Mouse (Mus musculus): ENCODE results near the gene Zdhhc19.

Gene Zdhhc19

GRCm38 (mm10) chr16:32516006-32516962 is 20.2 kb downstream of the Zdhhc19 start:
- no peak for DNase-seq (ENCODE audit: low spot score)

- no peak for DNase-seq (ENCODE audit: low spot score)
These were observed 21.9 kb downstream of the Zdhhc19 start for GRCm38 (mm10) chr16:32517785-32518481.

- no peak for DNase-seq (ENCODE audit: low spot score)
These were observed 23.7 kb downstream of the Zdhhc19 start for GRCm38 (mm10) chr16:32519656-32520371.

- DNase-seq (ENCODE audit: low spot score): no peak
These were observed 24.3 kb downstream of the Zdhhc19 start for GRCm38 (mm10) chr16:32520372-32520748.

GRCm38 (mm10) chr16:32522578-32523194 is 26.6 kb downstream of the Zdhhc19 start:
- DNase-seq (ENCODE audit: low spot score): no peak

- peak; percentile 53 for DNase-seq (ENCODE audit: low spot score)
These were observed 27.6 kb downstream of the Zdhhc19 start for GRCm38 (mm10) chr16:32523462-32524243.

- no peak for DNase-seq (ENCODE audit: low spot score)
These were observed 28.2 kb downstream of the Zdhhc19 start for GRCm38 (mm10) chr16:32524244-32524615.

GRCm38 (mm10) chr16:32526906-32527305 is 30.8 kb downstream of the Zdhhc19 start:
- no peak for DNase-seq (ENCODE audit: low spot score)

- DNase-seq (ENCODE audit: low spot score): no peak
These were observed 37.1 kb downstream of the Zdhhc19 start for GRCm38 (mm10) chr16:32532878-32533826.

- DNase-seq (ENCODE audit: low spot score): no peak
These were observed 39.2 kb downstream of the Zdhhc19 start for GRCm38 (mm10) chr16:32535157-32535751.

GRCm38 (mm10) chr16:32537867-32538660 is 42.0 kb downstream of the Zdhhc19 start:
- no peak for DNase-seq (ENCODE audit: low spot score)

GRCm38 (mm10) chr16:32538761-32539255 is 42.7 kb downstream of the Zdhhc19 start:
- no peak for DNase-seq (ENCODE audit: low spot score)

- DNase-seq (ENCODE audit: low spot score): no peak
These were observed 45.5 kb downstream of the Zdhhc19 start for GRCm38 (mm10) chr16:32541338-32542179.

- no peak for DNase-seq (ENCODE audit: low spot score)
These were observed 47.4 kb downstream of the Zdhhc19 start for GRCm38 (mm10) chr16:32543422-32543821.

- no peak for DNase-seq (ENCODE audit: low spot score)
These were observed 51.3 kb downstream of the Zdhhc19 start for GRCm38 (mm10) chr16:32547156-32548068.

- DNase-seq (ENCODE audit: low spot score): no peak
These were observed 54.0 kb downstream of the Zdhhc19 start for GRCm38 (mm10) chr16:32550084-32550483.

GRCm38 (mm10) chr16:32550487-32550886 is 54.4 kb downstream of the Zdhhc19 start:
- no peak for DNase-seq (ENCODE audit: low spot score)

Data from ovary, postnatal 36 days (tissue).